8 mouse cellular contexts compared by ENCODE assay signal in the genomic region with DNA sequence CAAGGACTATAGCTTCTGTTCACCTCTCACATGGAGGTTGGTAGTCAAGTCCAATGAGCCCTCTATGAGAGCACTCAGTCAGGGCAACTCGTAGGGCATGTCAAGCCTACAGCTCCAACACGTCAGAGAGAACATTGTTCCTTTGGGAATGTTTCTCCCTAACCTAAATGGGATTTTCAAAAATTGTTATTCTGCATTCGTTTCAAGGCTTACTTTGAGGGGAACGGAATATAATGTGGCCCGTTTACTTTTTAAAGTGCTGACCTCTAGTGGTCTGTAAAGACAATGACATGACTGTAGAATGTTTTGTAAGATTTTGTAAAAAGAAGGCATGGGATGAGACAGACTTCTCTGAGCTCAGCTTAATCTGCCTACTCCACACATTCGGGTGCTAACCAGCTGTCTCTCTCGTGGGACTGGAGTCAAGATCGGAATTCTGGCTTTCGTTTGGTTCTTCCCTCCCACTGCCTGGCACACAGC. TPM values are rescaled to one million over a fixed set of nuclear protein-coding genes. Genes with fewer than 3 reads are reported as not detected.
A peak's percentile ranks its signal among the peaks of the same experiment; 100 is the strongest.
DNase-seq lines count a peak whose midpoint lies in the region; ATAC-seq and TF ChIP-seq lines count a peak whose summit lies in the region.

No protein-coding gene starts in this region.

- H3K36me3 ChIP-seq in kidney, adult 2 months (ENCODE audit: control insufficient read depth, insufficient read depth, low read length), result no peaks in the 10 kb centered on the region
- H3K36me3 ChIP-seq in MEL (ENCODE audit: control insufficient read depth in 1 of 2, insufficient read depth in 2 of 2, low read length in 2 of 2), result no peaks in the 10 kb centered on the region
- H3K36me3 ChIP-seq in forebrain, embryonic 15.5 days, result no peaks in the 10 kb centered on the region

- peak; percentile 23 for DNase-seq in kidney, adult 2 months
- no peak for DNase-seq in kidney, adult 8-10 months
- peak; percentile 28 for DNase-seq in MEL (ENCODE audit: low read depth, low spot score)
- DNase-seq in layer of hippocampus, adult 8-10 months (ENCODE audit: low spot score in 2 of 2), result peak; percentile 72 to 74
- DNase-seq in naive thymus-derived CD4-positive, alpha-beta T cell, adult 2 months (ENCODE audit: low read depth), result peak; percentile 22
- DNase-seq in adrenal gland, postnatal 14 days, result no peak
- no peak for DNase-seq in c-Kit-positive CD71-positive TER-119-positive erythroid progenitor cells, embryonic 14.5 days (ENCODE audit: low spot score)

- TF ChIP-seq CTCF in kidney, adult 2 months (conservative IDR thresholded peaks at IDR 0.05; ENCODE audit: insufficient read depth, insufficient read length, low read depth, low read length), result 0 out of 2 replicates have a peak, but pooled peaks have one; percentile 21
- TF ChIP-seq CTCF in MEL (IDR thresholded peaks at IDR 0.05 in 2 of 3, conservative IDR thresholded peaks at IDR 0.05 in 1 of 3; ENCODE audit: control insufficient read depth in 1 of 3, insufficient read depth in 1 of 3, low read depth in 2 of 3, low read length in 3 of 3, poor library complexity in 1 of 3, severe bottlenecking in 1 of 3), result peak in 2 of 3 experiments; percentile 60 to 68; a peak in 4 of 6 replicates

- H3K4me3 ChIP-seq in kidney, adult 2 months (ENCODE audit: insufficient read depth, low read depth, low read length), result no peak overlapping the region
- no peak overlapping the region for H3K4me3 ChIP-seq in MEL (ENCODE audit: control insufficient read depth in 1 of 2, insufficient read depth in 1 of 2, low read depth in 2 of 2, low read length in 2 of 2)
- H3K4me3 ChIP-seq in forebrain, embryonic 15.5 days, result no peak overlapping the region

- no peaks in the 10 kb centered on the region for H3K79me2 ChIP-seq in MEL (ENCODE audit: control insufficient read depth, insufficient read depth, low read length, poor library complexity)

- no peak for TF ChIP-seq POLR2A in kidney, adult 2 months (IDR thresholded peaks at IDR 0.05; ENCODE audit: low read depth, low read length)
- TF ChIP-seq POLR2A in MEL (IDR thresholded peaks at IDR 0.05; ENCODE audit: control insufficient read depth in 1 of 2, insufficient read depth in 1 of 2, low read depth in 1 of 2, low read length in 2 of 2, poor library complexity in 1 of 2), result no peak

- H3K9me3 ChIP-seq in MEL (replicated peaks; ENCODE audit: insufficient read depth, low read length), result no peaks in the 10 kb centered on the region
- H3K9me3 ChIP-seq in forebrain, embryonic 15.5 days, result no peaks in the 10 kb centered on the region

- no peaks in the 10 kb centered on the region for H3K27me3 ChIP-seq in kidney, adult 2 months (replicated peaks; ENCODE audit: control insufficient read depth, insufficient read depth, low read length)
- H3K27me3 ChIP-seq in MEL (ENCODE audit: control insufficient read depth in 1 of 2, insufficient read depth in 2 of 2, low read length in 2 of 2), result no peaks in the 10 kb centered on the region
- H3K27me3 ChIP-seq in forebrain, embryonic 15.5 days, result no peaks in the 10 kb centered on the region

- TF ChIP-seq RAD21 in MEL (IDR thresholded peaks at IDR 0.05; ENCODE audit: low read depth, low read length), result peak; percentile 65

- no peak overlapping the region for H3K9ac ChIP-seq in MEL (ENCODE audit: control insufficient read depth, low read depth, low read length, poor library complexity, severe bottlenecking)
- H3K9ac ChIP-seq in forebrain, embryonic 15.5 days (replicated peaks), result no peak overlapping the region

- no peak overlapping the region for H3K4me2 ChIP-seq in forebrain, embryonic 15.5 days (replicated peaks)

- peak; percentile 93 for ATAC-seq in forebrain, embryonic 15.5 days (replicated peaks)

- no peak overlapping the region for H3K27ac ChIP-seq in kidney, adult 2 months (ENCODE audit: insufficient read depth, low read depth, low read length)
- no peak overlapping the region for H3K27ac ChIP-seq in MEL (ENCODE audit: control insufficient read depth, low read depth, low read length)
- H3K27ac ChIP-seq in forebrain, embryonic 15.5 days (replicated peaks), result no peak overlapping the region

- WGBS in kidney, adult 2 months, result 21% methylated on average over 9 of the region's 9 CpGs
- WGBS in forebrain, embryonic 15.5 days, result 26% methylated on average over 9 of the region's 9 CpGs

- no peaks in the 10 kb centered on the region for H3K4me1 ChIP-seq in kidney, adult 2 months (ENCODE audit: control insufficient read depth, insufficient read depth, low read length)
- H3K4me1 ChIP-seq in MEL (ENCODE audit: control insufficient read depth in 1 of 2, insufficient read depth in 2 of 2, low read length in 2 of 2), result no peaks in the 10 kb centered on the region
- no peaks in the 10 kb centered on the region for H3K4me1 ChIP-seq in forebrain, embryonic 15.5 days

- no peak for TF ChIP-seq EP300 in MEL (IDR thresholded peaks at IDR 0.05; ENCODE audit: low read depth in 1 of 2, low read length in 2 of 2)

TF ChIP-seq in MEL, 35 proteins besides CTCF, POLR2A, EP300 and RAD21:
- peak; percentile 45 for TF ChIP-seq ZC3H11A (IDR thresholded peaks at IDR 0.05; ENCODE audit: low read depth, low read length)
- TF ChIP-seq USF2 (IDR thresholded peaks at IDR 0.05; ENCODE audit: borderline replicate concordance in 1 of 2, insufficient read depth in 1 of 2, low read depth in 1 of 2, low read length in 2 of 2), result no peak
- TF ChIP-seq UBTF (IDR thresholded peaks at IDR 0.05; ENCODE audit: borderline replicate concordance, insufficient read depth, low read depth, low read length), result no peak
- peak; percentile 67 for TF ChIP-seq SMC3 (IDR thresholded peaks at IDR 0.05; ENCODE audit: low read depth, low read length)
- TF ChIP-seq GATA1 (IDR thresholded peaks at IDR 0.05; ENCODE audit: low read depth, low read length), result no peak

RNA-seq across cellular contexts. Expression of gene Cc2d2a, which starts 27.5 kb away (rescaled TPM):
- 4.6 and 4.9 TPM in 2 replicates for polyA plus RNA-seq in kidney, adult 2 months (2012; rRNA removed)
- total RNA-seq in MEL (2012; rRNA removed), result not detected in 2 replicates
- not detected for polyA plus RNA-seq in MEL (2012; ENCODE audit: insufficient read depth in 1 of 2, insufficient read length in 2 of 2, low read depth in 1 of 2, low replicate concordance in 2 of 2, missing spikeins in 1 of 2)
- polyA plus RNA-seq in forebrain, embryonic 15.5 days (2015; fragmentation: Nextera tagmentation; extraction: Ambion mirVana), result 7.5 and 7.9 TPM in 2 replicates
- 10 to 100 TPM; 19.5 to 26.2 (median 21.2) TPM for total RNA-seq in layer of hippocampus, adult 8-10 months (2022)
- total RNA-seq in adrenal gland, postnatal 14 days (2021), result 13.9 and 16.3 TPM in 2 replicates

Comparison
In these comparisons a context has a peak if more than half of its experiments do, and no peak if none do; other contexts are left out.
1. DNase-seq: peak in kidney, adult 2 months (single experiment), MEL (single experiment), layer of hippocampus, adult 8-10 months (2 of 2) and naive thymus-derived CD4-positive, alpha-beta T cell, adult 2 months (single experiment); none in kidney, adult 8-10 months (0 of 2), adrenal gland, postnatal 14 days (single experiment) and c-Kit-positive CD71-positive TER-119-positive erythroid progenitor cells, embryonic 14.5 days (single experiment).
2. RNA of gene Cc2d2a, which starts 27.5 kb away (total RNA-seq): 19.5 to 26.2 TPM in layer of hippocampus, adult 8-10 months and 13.9 to 16.3 TPM in adrenal gland, postnatal 14 days; not detected in MEL; every median in the first group is over 10 times any median in the second.